Mouse (Mus musculus): ENCODE results near the gene N4bp2l1.

N4bp2l1 gene

DNA sequence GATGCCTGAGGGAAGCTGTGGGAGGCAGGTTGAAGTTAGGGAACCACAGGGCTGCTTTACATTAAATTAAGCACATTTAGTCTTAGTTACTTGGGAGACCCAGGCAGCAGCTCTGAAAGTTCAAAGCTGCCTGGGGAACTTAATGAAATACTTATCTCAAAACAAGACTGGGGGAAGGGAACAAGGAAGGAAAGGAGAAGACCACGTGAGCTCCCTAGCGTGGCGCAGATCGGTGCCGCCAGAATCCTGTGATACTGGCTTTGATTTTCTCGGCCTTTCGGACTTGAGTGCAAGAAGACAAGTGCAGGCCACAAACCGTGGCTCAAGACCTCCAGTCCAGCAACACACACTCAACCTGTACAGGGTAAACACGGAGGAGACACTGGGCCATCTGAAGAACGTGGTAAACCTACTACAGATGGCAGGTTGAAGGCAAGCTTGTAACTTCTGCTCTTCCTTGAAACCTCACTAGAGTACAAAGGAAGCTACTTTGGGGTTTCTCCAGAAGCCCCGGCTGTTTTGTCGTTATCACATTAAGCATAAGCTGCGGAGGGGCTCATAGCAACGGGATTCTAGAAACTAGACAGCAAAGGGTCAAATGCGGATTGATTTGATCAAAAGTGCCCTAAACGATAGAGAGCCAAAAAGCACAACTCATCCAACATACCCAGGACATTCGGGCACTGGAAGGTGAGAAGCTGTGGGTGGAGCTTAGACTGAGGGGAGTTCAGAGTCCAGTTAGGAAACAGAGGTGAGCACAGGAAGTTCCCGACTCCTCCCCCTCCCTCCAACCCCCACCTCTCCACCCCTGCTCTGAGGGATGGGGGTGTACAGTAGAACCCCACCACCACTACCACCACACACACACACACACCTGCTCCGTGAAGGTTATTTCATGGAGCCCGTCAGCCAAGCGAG, 1.5 kb upstream of the N4bp2l1 start:
- DNase-seq, result no peak

DNA sequence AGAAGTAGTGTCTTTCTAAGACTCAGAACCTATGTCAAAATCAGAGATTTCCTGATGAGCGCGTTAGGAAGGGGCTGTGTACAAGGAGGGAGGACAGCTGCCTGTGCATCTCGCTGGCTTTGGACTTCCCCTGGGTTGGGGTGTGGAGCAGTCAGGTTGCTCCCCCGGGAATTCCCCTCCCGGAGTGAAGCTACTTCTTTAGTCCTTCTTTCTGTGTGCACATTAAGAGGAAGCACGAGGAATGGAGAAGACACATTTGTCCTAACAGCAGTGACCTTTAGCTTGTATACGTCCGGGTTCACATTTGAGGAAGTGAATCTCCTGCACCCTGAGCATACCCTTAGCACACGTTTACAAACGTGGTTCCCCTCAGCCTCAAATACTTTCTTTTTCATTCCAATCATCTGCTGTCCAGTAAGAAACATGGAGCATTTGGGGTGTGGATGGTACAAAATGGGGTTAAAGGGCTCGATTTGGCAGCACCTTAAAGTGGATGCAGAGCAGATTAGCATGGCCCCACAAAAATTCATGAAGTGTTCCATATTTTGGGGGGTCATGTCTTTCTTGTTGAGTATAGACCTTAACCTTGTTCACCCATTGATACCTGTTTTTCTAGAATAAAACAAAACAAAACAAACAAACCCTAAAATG, 1.5 kb downstream of the N4bp2l1 start:
- DNase-seq, result no peak

DNA sequence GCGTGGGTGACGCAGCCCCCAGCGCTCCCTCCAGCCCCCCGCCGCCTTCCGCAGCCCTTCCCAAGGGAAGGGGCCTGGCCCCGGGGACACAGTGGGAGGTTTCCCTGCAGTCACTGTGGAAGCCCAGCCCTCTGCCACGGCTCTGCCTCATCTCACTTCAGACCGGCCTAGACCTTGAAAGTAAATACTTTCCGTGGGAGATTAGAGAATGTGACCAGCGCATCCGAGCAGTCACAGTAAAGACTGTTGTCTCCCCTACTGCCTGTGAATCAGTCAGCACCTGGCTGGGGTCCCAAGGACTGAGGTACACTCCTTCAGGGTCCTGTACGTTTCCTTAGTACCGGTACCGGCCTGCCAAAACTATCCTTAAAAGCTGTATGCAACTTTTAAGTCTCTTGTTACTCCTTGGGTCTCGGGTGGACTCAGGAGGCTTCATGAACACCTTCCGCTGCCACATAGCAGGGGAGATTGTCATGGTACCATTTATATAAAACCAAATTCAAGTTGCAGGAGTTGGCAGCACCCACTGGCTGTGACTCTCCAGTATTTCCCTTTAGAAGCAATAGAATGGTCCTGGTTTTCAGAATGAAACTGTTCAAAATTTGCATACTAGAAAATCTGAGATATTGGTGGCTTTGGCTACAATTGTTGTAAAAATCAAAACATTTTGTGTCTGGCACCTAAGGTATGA, 2.2 kb downstream of the N4bp2l1 start:
- peak in 1 of 2 experiments; percentile 46 for DNase-seq

DNA sequence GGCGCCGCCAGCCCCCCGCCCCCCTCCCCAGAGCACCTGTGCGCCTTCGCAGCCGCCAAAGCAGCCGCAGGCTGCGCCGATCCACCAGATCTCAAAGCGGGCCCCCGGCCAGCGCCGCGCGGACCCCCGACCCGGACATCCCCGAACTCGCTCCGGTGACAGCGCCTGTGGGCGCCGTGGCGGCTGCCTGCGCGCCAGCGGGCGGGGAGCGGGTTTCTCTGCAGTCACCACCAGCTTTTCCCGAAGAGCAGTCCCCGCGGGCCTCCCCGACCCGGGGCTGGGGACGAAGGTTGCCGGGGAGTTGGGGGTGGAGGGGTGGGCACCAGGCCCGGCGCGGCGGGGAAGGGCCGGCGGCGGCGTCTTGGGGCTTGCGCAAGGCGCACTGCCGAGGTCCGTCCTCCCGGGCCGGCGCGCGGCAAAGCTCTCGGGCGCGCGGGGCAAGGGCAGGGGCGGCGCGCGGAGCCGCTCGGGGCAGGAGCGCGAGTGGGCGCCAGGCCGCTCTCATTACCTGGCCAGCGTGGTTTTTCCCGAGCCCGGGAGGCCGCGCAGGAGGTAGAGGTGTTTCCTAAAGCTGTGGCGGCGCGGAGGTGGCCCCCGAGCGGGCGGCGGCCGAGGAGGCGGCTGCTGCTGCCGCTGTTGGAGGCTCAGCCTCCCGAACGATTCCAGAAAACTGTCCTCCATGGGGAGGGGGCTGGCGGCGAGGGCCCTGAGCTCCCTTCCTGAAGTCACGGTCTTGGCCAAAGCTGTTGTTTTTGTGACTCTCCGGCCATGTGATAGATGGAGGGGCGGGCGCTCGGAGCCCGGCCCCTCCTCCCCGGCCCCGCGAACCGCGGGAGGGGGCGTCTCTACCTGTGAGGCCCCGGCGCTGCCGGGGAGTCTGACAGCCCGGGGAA, 3.0 kb downstream of the N4bp2l1 start:
- DNase-seq, result peak; percentile 66 to 70

DNA sequence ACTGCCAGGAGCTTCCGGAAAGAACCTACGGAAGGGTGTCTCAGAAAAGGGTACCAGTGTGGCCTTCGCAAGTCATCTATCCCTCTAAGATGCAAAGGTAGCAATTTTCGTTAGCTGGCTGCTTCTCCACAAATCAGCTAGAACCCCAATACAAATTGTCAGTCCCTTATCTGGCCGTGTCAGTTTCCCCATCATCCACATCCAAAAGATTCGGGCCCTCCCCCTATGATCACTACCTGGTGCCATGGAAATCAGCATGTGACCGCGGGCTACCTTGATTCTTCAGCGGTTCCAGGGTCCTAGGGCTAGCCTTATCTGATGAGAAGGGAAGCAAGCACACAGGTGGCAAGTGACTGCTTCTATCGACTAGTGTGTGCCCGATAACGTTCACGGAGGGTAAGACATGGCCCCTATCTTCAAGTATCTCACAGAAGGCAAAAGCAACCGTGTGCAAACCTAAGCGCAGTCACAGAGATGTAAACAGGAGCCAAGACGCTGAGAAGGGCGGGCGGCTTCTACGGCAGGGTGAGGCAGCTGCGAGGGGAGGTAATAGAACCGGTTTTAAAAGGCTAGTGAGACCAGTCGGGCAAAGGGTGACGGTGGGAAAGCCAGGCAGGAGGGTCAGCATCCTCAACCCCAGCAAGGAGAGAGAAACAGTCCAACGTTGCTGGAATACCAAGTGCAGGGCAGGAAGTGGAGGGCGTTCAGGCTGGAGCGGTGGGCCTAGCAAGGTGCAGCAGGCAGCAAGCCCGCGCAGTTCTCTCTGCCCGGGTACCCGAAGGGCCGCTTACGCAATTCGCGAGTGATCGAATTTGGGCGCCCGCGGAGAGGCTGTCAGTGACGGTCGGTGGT, 3.9 kb downstream of the N4bp2l1 start:
- DNase-seq, result peak; percentile 53 to 59

GRCm38 (mm10) chr5:150592186-150592903, 4.6 kb downstream of the N4bp2l1 start:
- DNase-seq, result no peak

DNA sequence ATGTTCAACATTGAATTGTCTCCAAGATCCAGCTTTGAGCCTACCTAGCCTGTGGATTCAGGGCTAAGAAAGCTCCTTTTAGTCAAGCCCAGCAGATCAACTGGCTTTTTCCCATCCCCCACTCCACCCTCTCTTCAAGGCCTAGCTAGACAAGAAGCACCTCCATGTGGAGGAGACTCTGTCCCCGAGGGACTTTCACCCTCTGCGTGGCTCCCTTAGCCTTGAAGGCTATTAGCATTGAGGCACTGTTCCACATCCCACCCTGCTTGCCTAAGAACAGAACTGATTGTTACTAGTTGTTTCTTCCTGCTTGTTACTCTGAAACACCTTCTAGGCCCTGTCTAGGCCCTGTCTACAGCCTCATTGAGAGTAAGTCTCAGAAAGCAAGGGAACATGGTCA, 7.0 kb downstream of the N4bp2l1 start:
- DNase-seq, result no peak

DNA sequence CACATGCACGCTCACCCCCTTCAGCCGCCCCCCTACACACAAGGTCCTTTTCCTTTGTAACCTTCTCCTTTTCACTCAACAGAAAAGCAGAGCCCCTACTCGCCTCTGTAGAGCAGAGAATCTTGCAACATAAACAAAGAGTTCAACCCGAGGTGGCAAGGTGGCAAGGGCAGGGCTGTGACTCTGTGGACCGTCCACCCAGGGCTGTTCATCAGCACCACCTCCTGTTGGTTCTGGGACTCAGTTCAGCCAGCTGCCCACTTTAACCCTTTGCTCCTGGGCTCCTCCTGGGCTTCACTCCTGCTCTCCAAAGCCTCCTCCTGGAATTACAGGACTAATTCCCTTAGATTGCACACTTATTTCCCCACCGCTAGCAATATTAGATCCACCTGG, 12.7 kb downstream of the N4bp2l1 start:
- no peak for DNase-seq

GRCm38 (mm10) chr5:150583622-150584336, 13.2 kb downstream of the N4bp2l1 start:
- peak; percentile 24 to 33 for DNase-seq

DNA sequence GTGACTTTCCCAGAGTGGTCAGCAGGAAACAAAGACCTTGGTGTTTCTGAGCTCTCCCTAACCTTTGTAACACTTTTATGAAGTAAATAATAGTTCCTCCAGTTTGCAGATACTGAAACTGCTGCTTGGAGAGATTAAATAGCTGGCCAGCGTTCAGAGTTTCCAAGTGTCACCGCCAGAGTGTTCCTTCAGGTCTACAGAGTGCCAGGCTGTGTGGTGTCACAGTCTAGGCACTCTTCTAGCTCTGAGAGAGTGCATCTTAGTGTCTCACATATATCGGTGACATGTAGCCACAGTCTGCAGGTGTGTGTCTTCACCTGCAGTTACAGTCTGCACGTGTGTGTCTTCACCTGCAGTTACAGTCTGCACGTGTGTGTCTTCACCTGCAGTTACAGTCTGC, 13.8 kb downstream of the N4bp2l1 start:
- DNase-seq, result no peak

DNA sequence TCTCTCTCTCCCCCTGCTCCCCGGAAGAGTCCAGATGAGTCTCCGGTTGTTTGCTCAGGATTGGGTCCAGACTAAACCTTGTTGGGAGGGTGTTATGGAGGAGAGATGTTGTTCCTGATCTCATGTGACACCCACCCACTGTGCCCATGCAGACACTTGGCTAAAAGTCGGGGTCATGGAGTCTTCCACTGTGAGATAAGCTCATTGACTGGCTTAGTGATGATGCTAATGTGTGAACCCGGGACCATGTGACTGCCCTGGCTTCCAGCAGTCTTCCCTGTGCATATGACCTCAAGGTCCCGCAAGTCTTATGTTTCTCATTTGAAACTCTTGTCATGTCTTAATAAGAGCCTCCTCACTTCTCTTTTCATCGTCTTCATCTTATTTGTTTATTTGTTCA, 15.8 kb downstream of the N4bp2l1 start:
- DNase-seq, result no peak

GRCm38 (mm10) chr5:150578613-150579171, 18.3 kb downstream of the N4bp2l1 start:
- DNase-seq, result no peak

GRCm38 (mm10) chr5:150576832-150577231, 20.2 kb downstream of the N4bp2l1 start:
- no peak for DNase-seq

DNA sequence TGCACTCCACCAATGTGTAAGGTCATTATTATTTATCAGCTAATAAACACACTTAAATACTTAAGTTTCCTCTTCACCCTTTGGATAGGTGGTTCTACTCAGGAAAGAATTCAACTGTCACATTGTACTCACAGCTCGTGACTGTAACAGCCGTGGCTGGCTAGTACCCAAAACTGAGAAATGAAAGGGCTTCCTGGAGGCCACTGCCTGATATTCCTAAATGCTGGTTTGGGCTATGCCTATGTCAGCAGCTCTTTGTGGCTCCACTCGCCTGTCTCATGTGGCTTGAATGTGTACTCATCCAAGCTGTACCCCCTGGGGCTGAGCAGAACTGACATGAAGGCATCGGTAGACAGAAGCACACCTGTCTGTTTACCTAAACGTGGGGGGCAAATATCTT, 22.1 kb downstream of the N4bp2l1 start:
- DNase-seq, result no peak

GRCm38 (mm10) chr5:150574403-150574802, 22.6 kb downstream of the N4bp2l1 start:
- no peak for DNase-seq

- DNase-seq, result no peak
Observed at GRCm38 (mm10) chr5:150570496-150571219, 26.3 kb downstream of the N4bp2l1 start.

GRCm38 (mm10) chr5:150566971-150567370, 30.0 kb downstream of the N4bp2l1 start:
- no peak for DNase-seq

- DNase-seq, result no peak
Observed at GRCm38 (mm10) chr5:150566226-150566625, 30.8 kb downstream of the N4bp2l1 start.

- no peak for DNase-seq
Observed at GRCm38 (mm10) chr5:150564426-150564825, 32.6 kb downstream of the N4bp2l1 start.
